In genomic region chr7:4793248-4793647, GRCm38 (mm10) we compare ENCODE assay signal across 9 mouse cellular contexts. TPM values are rescaled to one million over a fixed set of nuclear protein-coding genes. Genes with fewer than 3 reads are reported as not detected.
DNase-seq lines count a peak whose midpoint lies in the region; ATAC-seq and TF ChIP-seq lines count a peak whose summit lies in the region.
"Not testable (repeated sequence)": the region's sequence is repeated elsewhere in the genome, so short reads cannot be mapped to it uniquely, and the experiment has no call there.
"Had no signal": no experiment of that assay in that cellular context is flagged by ENCODE, and none has a peak within 500 bp of the region (broad histone marks: within the 10 kb centered on the region; RNA-seq: fewer than 3 reads in every experiment).

No protein-coding gene starts in this region.

- not testable (repeated sequence) for TF ChIP-seq CTCF in bone marrow macrophage, adult 2 months (IDR thresholded peaks at IDR 0.05; ENCODE audit: low read depth, low read length)

- H3K4me2 ChIP-seq in heart, embryonic 14.5 days (ENCODE audit: low read length) = peak overlapping the region; percentile 90
- H3K4me2 ChIP-seq in intestine, embryonic 16.5 days (ENCODE audit: low read depth, low read length) = peak overlapping the region; percentile 92
- peak overlapping the region; percentile 93 for H3K4me2 ChIP-seq in limb, embryonic 13.5 days (replicated peaks)
- peak overlapping the region; percentile 66 for H3K4me2 ChIP-seq in lung, embryonic 16.5 days (ENCODE audit: low read depth, low read length)
- H3K4me2 ChIP-seq in neural tube, embryonic 12.5 days (replicated peaks) = peak overlapping the region; percentile 85

- peak overlapping the region; percentile 88 for H3K27ac ChIP-seq in bone marrow macrophage, adult 2 months (ENCODE audit: insufficient read depth, low read depth, low read length)
- peak overlapping the region; percentile 98 for H3K27ac ChIP-seq in forebrain, embryonic 10.5 days
- peak overlapping the region; percentile 66 to 90 for H3K27ac ChIP-seq in heart, embryonic 14.5 days (replicated peaks in 1 of 2; ENCODE audit: control insufficient read depth in 1 of 2, insufficient read depth in 1 of 2, low read depth in 2 of 2, low read length in 2 of 2)
- peak overlapping the region; percentile 95 for H3K27ac ChIP-seq in intestine, embryonic 16.5 days (ENCODE audit: low read length)
- peak overlapping the region; percentile 90 for H3K27ac ChIP-seq in limb, embryonic 13.5 days
- peak overlapping the region; percentile 86 for H3K27ac ChIP-seq in lung, embryonic 16.5 days (ENCODE audit: low read length)
- peak overlapping the region; percentile 72; the same call in 1 of the 2 replicates for H3K27ac ChIP-seq in neural tube, embryonic 12.5 days

- not testable (repeated sequence) for ATAC-seq in heart, embryonic 14.5 days (ENCODE audit: insufficient number of reproducible peaks, insufficient read depth, low FRiP score, low read depth); lung, embryonic 16.5 days (ENCODE audit: low read depth)
- peak; percentile 7; the same call in 1 of the 2 replicates for ATAC-seq in intestine, embryonic 16.5 days
- peak; percentile 1; the same call in 1 of the 2 replicates for ATAC-seq in limb, embryonic 13.5 days (ENCODE audit: low FRiP score, low read depth)
- ATAC-seq in neural tube, embryonic 12.5 days (ENCODE audit: low FRiP score, low read depth) = peak; percentile 6

- peak overlapping the region; percentile 98 for H3K9ac ChIP-seq in heart, embryonic 14.5 days (ENCODE audit: low read length)
- H3K9ac ChIP-seq in intestine, embryonic 16.5 days (ENCODE audit: low read depth, low read length) = peak overlapping the region; percentile 97
- H3K9ac ChIP-seq in limb, embryonic 13.5 days = peak overlapping the region; percentile 96
- peak overlapping the region; percentile 95 for H3K9ac ChIP-seq in lung, embryonic 16.5 days (ENCODE audit: low read length)
- peak overlapping the region; percentile 97 for H3K9ac ChIP-seq in neural tube, embryonic 12.5 days

- peaks cover 29% of the 10 kb centered on the region for H3K27me3 ChIP-seq in forebrain, embryonic 10.5 days (ENCODE audit: poor library complexity, severe bottlenecking)
- H3K27me3 ChIP-seq in heart, embryonic 14.5 days (ENCODE audit: control insufficient read depth, insufficient read depth, low read length); intestine, embryonic 16.5 days (replicated peaks; ENCODE audit: control insufficient read depth, insufficient read depth, low read length); lung, embryonic 16.5 days (ENCODE audit: control insufficient read depth, insufficient read depth, low read depth, low read length); neural tube, embryonic 12.5 days (replicated peaks): not testable (repeated sequence)
- H3K27me3 ChIP-seq in limb, embryonic 13.5 days = peaks cover 17% of the 10 kb centered on the region

- peaks cover 48% of the 10 kb centered on the region for H3K36me3 ChIP-seq in forebrain, embryonic 10.5 days (replicated peaks)
- H3K36me3 ChIP-seq in heart, embryonic 14.5 days (ENCODE audit: control insufficient read depth, insufficient read depth, low read length) = peaks cover 43% of the 10 kb centered on the region
- H3K36me3 ChIP-seq in intestine, embryonic 16.5 days (ENCODE audit: control insufficient read depth, insufficient read depth, low read length) = peaks cover 19% of the 10 kb centered on the region
- H3K36me3 ChIP-seq in limb, embryonic 13.5 days = peaks cover 42% of the 10 kb centered on the region
- peaks cover 28% of the 10 kb centered on the region for H3K36me3 ChIP-seq in lung, embryonic 16.5 days (ENCODE audit: control insufficient read depth, insufficient read depth, low read length)
- H3K36me3 ChIP-seq in neural tube, embryonic 12.5 days = peaks cover 38% of the 10 kb centered on the region

- not testable (repeated sequence) for DNase-seq in forebrain, embryonic 10.5 days (ENCODE audit: extremely low spot score, low spot score)
- peak; percentile 37 for DNase-seq in testis, postnatal 14 days (ENCODE audit: low spot score)

- TF ChIP-seq POLR2A in bone marrow macrophage, adult 2 months (IDR thresholded peaks at IDR 0.05; ENCODE audit: borderline replicate concordance, low read depth, low read length) = not testable (repeated sequence)

- H3K4me1 ChIP-seq in bone marrow macrophage, adult 2 months (ENCODE audit: control insufficient read depth, insufficient read depth, low read length); lung, embryonic 16.5 days (replicated peaks; ENCODE audit: control insufficient read depth, insufficient read depth, low read length): not testable (repeated sequence)
- peaks cover 28% of the 10 kb centered on the region for H3K4me1 ChIP-seq in forebrain, embryonic 10.5 days
- peaks cover 7 to 11% of the 10 kb centered on the region in 2 experiments for H3K4me1 ChIP-seq in heart, embryonic 14.5 days (ENCODE audit: control insufficient read depth in 2 of 2, insufficient read depth in 2 of 2, low read length in 2 of 2)
- peaks cover 27% of the 10 kb centered on the region for H3K4me1 ChIP-seq in intestine, embryonic 16.5 days (ENCODE audit: control insufficient read depth, insufficient read depth, low read length)
- peaks cover 22% of the 10 kb centered on the region for H3K4me1 ChIP-seq in limb, embryonic 13.5 days
- H3K4me1 ChIP-seq in neural tube, embryonic 12.5 days = peaks cover 19% of the 10 kb centered on the region

- WGBS in forebrain, embryonic 10.5 days = 1% methylated on average over 31 of the region's 31 CpGs
- under 1% methylated on average over 31 of the region's 31 CpGs for WGBS in heart, embryonic 14.5 days
- WGBS in intestine, embryonic 16.5 days = under 1% methylated on average over 31 of the region's 31 CpGs
- under 1% methylated on average over 31 of the region's 31 CpGs for WGBS in limb, embryonic 13.5 days
- under 1% methylated on average over 31 of the region's 31 CpGs for WGBS in lung, embryonic 16.5 days
- WGBS in neural tube, embryonic 12.5 days = 1% methylated on average over 31 of the region's 31 CpGs

- H3K9me3 ChIP-seq in forebrain, embryonic 10.5 days; heart, embryonic 14.5 days (ENCODE audit: control insufficient read depth, low read length); intestine, embryonic 16.5 days (ENCODE audit: control insufficient read depth, low read length); limb, embryonic 13.5 days; lung, embryonic 16.5 days (ENCODE audit: control insufficient read depth, low read length); neural tube, embryonic 12.5 days: not testable (repeated sequence)

- H3K4me3 ChIP-seq in bone marrow macrophage, adult 2 months (ENCODE audit: insufficient read depth, low read length) = peak overlapping the region; percentile 96
- peak overlapping the region; percentile 92 for H3K4me3 ChIP-seq in forebrain, embryonic 10.5 days
- peak overlapping the region; percentile 61 to 89 for H3K4me3 ChIP-seq in heart, embryonic 14.5 days (ENCODE audit: control insufficient read depth in 1 of 2, insufficient read depth in 1 of 2, low read depth in 1 of 2, low read length in 2 of 2)
- peak overlapping the region; percentile 87 for H3K4me3 ChIP-seq in intestine, embryonic 16.5 days (ENCODE audit: low read length)
- peak overlapping the region; percentile 91 for H3K4me3 ChIP-seq in limb, embryonic 13.5 days
- peak overlapping the region; percentile 82 for H3K4me3 ChIP-seq in lung, embryonic 16.5 days (ENCODE audit: low read length)
- H3K4me3 ChIP-seq in neural tube, embryonic 12.5 days = peak overlapping the region; percentile 88

RNA-seq across cellular contexts. Expression of gene Rpl28, which starts 0.6 kb away (rescaled TPM):
- 636 and 681 TPM in 2 replicates for polyA plus RNA-seq in bone marrow macrophage, adult 2 months (2012; ENCODE audit: insufficient read depth, insufficient read length, missing spikeins)
- polyA plus RNA-seq in forebrain, embryonic 10.5 days (2016; fragmentation: Nextera tagmentation; extraction: Ambion mirVana) = 374 and 397 TPM in 2 replicates
- polyA plus RNA-seq in heart, embryonic 14.5 days (2014; fragmentation: Nextera tagmentation; extraction: Ambion mirVana) = 179 and 188 TPM in 2 replicates
- 320 and 345 TPM in 2 replicates for polyA plus RNA-seq in intestine, embryonic 16.5 days (2015; fragmentation: Nextera tagmentation; extraction: Ambion mirVana)
- polyA plus RNA-seq in limb, embryonic 13.5 days (2015; fragmentation: Nextera tagmentation; extraction: Ambion mirVana) = 290 and 292 TPM in 2 replicates
- polyA plus RNA-seq in lung, embryonic 16.5 days (2015; fragmentation: Nextera tagmentation; extraction: Ambion mirVana) = 337 and 342 TPM in 2 replicates
- polyA plus RNA-seq in neural tube, embryonic 12.5 days (2016; fragmentation: Nextera tagmentation; extraction: Ambion mirVana) = 311 and 322 TPM in 2 replicates

RNA-seq across cellular contexts. Expression of gene Tmem238, which starts 3.8 kb away (rescaled TPM):
- 2.1 and 3.6 TPM in 2 replicates for polyA plus RNA-seq in bone marrow macrophage, adult 2 months (2012; ENCODE audit: insufficient read depth, insufficient read length, missing spikeins)
- 3.9 and 4.4 TPM in 2 replicates for polyA plus RNA-seq in forebrain, embryonic 10.5 days (2016; fragmentation: Nextera tagmentation; extraction: Ambion mirVana)
- polyA plus RNA-seq in heart, embryonic 14.5 days (2014; fragmentation: Nextera tagmentation; extraction: Ambion mirVana) = 3.0 and 3.7 TPM in 2 replicates
- polyA plus RNA-seq in intestine, embryonic 16.5 days (2015; fragmentation: Nextera tagmentation; extraction: Ambion mirVana) = 32.8 and 35.9 TPM in 2 replicates
- 7.3 and 7.9 TPM in 2 replicates for polyA plus RNA-seq in limb, embryonic 13.5 days (2015; fragmentation: Nextera tagmentation; extraction: Ambion mirVana)
- polyA plus RNA-seq in lung, embryonic 16.5 days (2015; fragmentation: Nextera tagmentation; extraction: Ambion mirVana) = 14.7 and 17.9 TPM in 2 replicates
- polyA plus RNA-seq in neural tube, embryonic 12.5 days (2016; fragmentation: Nextera tagmentation; extraction: Ambion mirVana) = 2.7 and 3.1 TPM in 2 replicates

RNA-seq across cellular contexts. Expression of gene Tmem190, which starts 10.5 kb away (rescaled TPM):
- polyA plus RNA-seq in bone marrow macrophage, adult 2 months (2012; ENCODE audit: insufficient read depth, insufficient read length, missing spikeins) = not detected in 2 replicates
- 0.34 TPM in 1 of 2 replicates, not detected in the other for polyA plus RNA-seq in forebrain, embryonic 10.5 days (2016; fragmentation: Nextera tagmentation; extraction: Ambion mirVana)
- not detected in 2 replicates for polyA plus RNA-seq in heart, embryonic 14.5 days (2014; fragmentation: Nextera tagmentation; extraction: Ambion mirVana)
- 0.75 and 1.0 TPM in 2 replicates for polyA plus RNA-seq in intestine, embryonic 16.5 days (2015; fragmentation: Nextera tagmentation; extraction: Ambion mirVana)
- not detected in 2 replicates for polyA plus RNA-seq in limb, embryonic 13.5 days (2015; fragmentation: Nextera tagmentation; extraction: Ambion mirVana)
- polyA plus RNA-seq in lung, embryonic 16.5 days (2015; fragmentation: Nextera tagmentation; extraction: Ambion mirVana) = 0.34 and 0.48 TPM in 2 replicates
- not detected in 2 replicates for polyA plus RNA-seq in neural tube, embryonic 12.5 days (2016; fragmentation: Nextera tagmentation; extraction: Ambion mirVana)
- polyA plus RNA-seq: adrenal gland, adult 2 months had no signal

RNA-seq across cellular contexts. Expression of gene Il11, which starts 10.6 kb away (rescaled TPM):
- polyA plus RNA-seq in bone marrow macrophage, adult 2 months (2012; ENCODE audit: insufficient read depth, insufficient read length, missing spikeins) = not detected in 2 replicates
- polyA plus RNA-seq in forebrain, embryonic 10.5 days (2016; fragmentation: Nextera tagmentation; extraction: Ambion mirVana) = not detected in 2 replicates
- polyA plus RNA-seq in heart, embryonic 14.5 days (2014; fragmentation: Nextera tagmentation; extraction: Ambion mirVana) = not detected in 2 replicates
- polyA plus RNA-seq in intestine, embryonic 16.5 days (2015; fragmentation: Nextera tagmentation; extraction: Ambion mirVana) = 0.09 TPM in 1 of 2 replicates, not detected in the other
- 0.26 and 0.39 TPM in 2 replicates for polyA plus RNA-seq in limb, embryonic 13.5 days (2015; fragmentation: Nextera tagmentation; extraction: Ambion mirVana)
- 0.18 and 0.19 TPM in 2 replicates for polyA plus RNA-seq in lung, embryonic 16.5 days (2015; fragmentation: Nextera tagmentation; extraction: Ambion mirVana)
- 0.34 and 0.51 TPM in 2 replicates for polyA plus RNA-seq in neural tube, embryonic 12.5 days (2016; fragmentation: Nextera tagmentation; extraction: Ambion mirVana)

RNA-seq across cellular contexts. Expression of gene Ube2s, which starts 19.1 kb away (rescaled TPM):
- 109 and 131 TPM in 2 replicates for polyA plus RNA-seq in bone marrow macrophage, adult 2 months (2012; ENCODE audit: insufficient read depth, insufficient read length, missing spikeins)
- 399 and 408 TPM in 2 replicates for polyA plus RNA-seq in forebrain, embryonic 10.5 days (2016; fragmentation: Nextera tagmentation; extraction: Ambion mirVana)
- polyA plus RNA-seq in heart, embryonic 14.5 days (2014; fragmentation: Nextera tagmentation; extraction: Ambion mirVana) = 237 and 408 TPM in 2 replicates
- 238 and 256 TPM in 2 replicates for polyA plus RNA-seq in intestine, embryonic 16.5 days (2015; fragmentation: Nextera tagmentation; extraction: Ambion mirVana)
- 328 and 349 TPM in 2 replicates for polyA plus RNA-seq in limb, embryonic 13.5 days (2015; fragmentation: Nextera tagmentation; extraction: Ambion mirVana)
- 355 and 372 TPM in 2 replicates for polyA plus RNA-seq in lung, embryonic 16.5 days (2015; fragmentation: Nextera tagmentation; extraction: Ambion mirVana)
- 380 and 386 TPM in 2 replicates for polyA plus RNA-seq in neural tube, embryonic 12.5 days (2016; fragmentation: Nextera tagmentation; extraction: Ambion mirVana)
